Mouse (Mus musculus) spleen, postnatal 14 days (tissue): ENCODE data around the gene Nrxn3.

Experiments used
- DNase-seq, 2 experiments: peaks; one replicate each; pipeline ENCODE4 v3.0.0; 2021 to 2022; ENCODE audit warnings: low spot score in 2 of 2

Nrxn3 gene

DNA sequence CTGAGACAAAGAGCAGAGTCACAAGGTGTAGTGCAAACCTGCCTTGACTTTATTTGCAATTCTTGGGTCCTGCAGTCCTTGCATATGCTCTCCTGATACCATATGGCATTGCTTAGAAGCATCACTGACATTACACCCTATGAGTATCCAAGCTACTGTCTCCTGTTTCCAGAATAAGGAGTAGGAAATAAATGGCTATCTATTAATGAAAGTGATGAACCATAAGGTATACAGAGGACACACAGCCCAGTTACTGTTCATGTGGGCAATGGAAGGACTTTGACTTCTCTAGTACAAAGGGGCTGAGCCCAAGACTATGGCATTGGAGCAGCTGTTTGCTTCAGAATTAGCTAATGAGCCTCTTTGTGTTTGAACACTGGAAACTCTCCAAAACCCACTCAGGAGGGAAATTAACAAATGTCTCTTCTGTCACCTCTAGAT is 1390.7 kb downstream of the Nrxn3 start:
- no peak for DNase-seq

DNA sequence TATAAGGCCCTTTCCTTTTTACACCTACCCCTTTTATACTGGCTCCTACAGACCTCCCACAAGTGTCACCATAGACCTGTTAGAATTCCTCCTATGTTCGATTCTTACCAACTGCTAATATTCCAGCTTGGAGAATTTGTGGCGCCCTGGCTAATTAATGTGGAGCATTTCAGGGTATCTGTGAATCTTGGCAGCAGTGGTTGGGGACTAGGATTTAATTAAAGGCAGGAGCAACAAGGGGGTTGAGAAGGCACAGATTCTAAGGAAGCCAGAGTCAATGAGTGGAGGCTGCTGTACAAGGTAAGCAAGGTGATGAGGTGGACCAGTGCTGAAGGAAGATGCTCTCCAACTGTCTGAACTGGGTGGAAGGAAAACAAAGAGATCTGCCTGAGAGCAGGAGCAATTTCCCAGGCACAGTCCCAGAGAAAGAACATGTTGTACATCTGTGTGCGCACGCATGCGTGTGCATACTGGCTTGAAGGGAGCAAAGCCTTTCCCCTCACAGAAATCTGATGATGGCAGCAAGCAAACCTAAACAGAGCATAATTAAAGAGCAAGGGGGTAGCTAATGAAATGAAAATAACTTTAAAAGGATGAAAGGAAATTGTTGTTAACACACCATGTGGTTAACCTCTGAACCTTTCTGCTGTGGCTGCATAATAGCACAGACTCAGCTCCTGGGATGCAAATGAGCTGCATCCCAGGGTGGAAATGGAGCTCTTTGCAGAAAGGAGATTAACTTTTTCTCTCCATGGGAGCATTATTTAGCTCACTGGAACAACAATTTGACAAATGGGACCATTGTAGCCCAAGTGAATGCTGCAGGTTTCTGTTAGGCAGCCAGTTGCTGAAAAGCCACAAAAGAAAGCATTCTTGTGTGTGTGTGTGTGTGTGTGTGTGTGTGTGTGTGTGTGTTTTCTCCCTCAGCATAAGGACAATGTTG is 1409.5 kb downstream of the Nrxn3 start:
- DNase-seq: no peak

DNA sequence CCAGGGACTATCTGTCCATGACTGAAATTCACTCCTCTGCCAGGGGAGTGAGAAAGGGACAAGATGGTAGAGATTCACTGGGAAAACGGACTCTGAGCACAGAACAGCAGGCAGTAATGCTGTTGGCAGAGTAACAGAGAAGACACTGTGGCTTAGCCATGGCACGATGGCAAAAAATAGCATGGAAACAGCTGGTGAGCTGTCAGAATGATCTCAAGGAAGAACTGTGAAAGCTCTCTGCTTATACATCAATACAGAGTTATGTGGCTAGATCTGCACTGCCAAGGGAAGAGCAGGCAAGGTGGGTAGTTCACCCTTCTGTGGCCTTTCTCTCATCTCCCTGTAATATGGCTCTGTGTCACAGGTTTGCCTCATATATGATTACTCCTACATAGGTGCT is 1419.3 kb downstream of the Nrxn3 start:
- DNase-seq: no peak

DNA sequence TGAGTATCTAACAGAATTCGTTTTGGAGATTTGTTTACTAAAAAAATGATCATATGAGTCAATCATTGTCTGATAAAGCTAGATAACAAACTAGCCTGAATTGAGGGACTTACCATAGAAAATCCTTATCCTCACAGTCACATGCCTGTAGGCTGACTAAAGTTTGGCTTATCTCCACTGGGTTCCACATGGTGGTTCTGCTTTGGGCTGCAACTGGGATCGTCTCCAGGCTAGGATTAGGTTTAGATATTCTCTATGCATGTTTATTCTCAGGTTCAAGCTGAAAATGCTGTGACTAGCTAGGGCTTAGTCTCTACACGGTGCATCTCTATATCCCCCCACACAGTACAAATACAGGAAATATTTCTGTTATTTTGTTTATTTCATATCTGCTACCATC is 1421.6 kb downstream of the Nrxn3 start:
- DNase-seq: no peak

DNA sequence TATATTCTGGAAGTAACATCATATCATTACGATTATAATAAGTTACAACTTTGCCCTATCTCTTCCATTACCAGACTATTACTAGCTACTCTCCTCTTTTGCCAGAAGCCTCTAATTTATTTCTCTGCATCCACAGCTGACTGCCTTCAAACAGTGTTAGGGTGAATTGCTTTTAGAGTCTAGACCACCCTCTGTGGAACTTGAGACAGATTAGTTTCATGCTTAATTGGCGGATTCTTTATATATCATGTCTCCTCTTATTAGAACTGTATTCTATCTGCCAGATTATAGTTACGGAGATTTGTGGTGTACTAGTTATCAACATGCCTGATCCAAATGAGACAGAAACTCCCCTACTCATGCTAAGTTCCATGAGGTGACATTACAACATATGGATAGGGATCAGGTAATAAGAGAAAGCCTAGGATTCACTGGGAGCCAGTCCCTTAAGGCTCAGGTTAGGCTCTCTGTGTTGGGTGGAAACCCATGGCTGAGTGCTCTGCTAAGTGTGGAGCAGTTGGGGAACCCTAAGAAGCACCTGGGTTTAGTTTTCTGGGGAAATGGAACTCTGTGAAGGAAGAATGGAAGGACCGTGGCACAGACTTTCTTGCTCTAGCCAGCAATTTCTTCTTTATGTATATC is 1435.6 kb downstream of the Nrxn3 start:
- DNase-seq: no peak

DNA sequence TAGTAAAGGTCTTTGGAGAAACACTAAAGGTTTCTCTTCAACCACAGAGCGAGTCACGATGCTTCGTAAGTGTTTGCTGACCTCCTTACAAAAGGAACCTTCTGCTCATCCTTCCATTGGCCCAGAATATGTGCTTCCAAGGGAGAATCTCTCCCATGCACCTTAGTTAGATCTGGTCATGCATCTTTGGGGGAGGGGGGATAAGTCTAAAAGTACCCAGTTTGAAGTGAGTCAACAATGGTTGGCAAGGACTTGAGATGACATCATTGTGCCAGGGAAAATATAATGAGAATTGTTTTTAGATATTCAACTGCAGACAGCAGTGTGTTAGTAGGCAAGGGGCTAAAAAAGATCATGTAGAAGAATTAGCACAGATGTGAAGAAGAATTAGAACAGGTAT is 1437.2 kb downstream of the Nrxn3 start:
- no peak for DNase-seq

DNA sequence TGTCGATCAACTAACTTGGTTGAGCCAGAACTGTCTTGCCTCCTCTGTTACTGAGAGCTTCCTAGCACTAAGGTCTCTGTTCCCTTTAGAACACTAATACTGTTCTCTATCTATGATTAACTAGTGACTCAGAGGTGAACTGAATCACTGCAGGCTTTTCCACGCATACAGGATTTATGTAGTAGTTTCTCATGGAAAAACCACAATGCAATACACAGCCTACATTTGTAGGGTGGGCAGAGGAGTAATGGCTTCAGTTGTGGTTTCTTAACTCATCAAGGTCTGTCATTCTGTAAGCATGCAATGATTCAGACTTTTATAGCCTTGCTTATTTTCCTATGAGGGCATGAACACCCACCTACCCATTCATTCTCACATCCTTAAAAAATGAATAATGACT is 1443.4 kb downstream of the Nrxn3 start:
- no peak for DNase-seq

DNA sequence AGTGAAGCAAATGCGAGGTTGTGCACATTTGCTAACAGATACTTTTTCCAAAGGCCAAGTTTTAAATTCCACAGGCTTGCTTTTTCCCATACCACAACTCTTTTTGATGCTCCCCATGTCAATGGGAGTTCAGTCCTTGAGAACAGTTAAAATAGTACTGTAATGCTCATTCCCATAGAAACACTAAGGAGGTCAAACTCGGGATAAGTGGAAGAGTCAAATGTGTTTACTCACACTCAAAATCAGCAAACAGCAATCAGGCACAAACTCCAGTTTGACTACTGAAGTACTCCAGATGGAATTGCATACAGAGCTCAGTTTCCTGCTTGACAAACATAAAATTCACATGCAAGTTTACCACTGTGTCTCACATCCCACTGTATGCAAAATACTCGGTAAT is 1458.9 kb downstream of the Nrxn3 start:
- DNase-seq: no peak

DNA sequence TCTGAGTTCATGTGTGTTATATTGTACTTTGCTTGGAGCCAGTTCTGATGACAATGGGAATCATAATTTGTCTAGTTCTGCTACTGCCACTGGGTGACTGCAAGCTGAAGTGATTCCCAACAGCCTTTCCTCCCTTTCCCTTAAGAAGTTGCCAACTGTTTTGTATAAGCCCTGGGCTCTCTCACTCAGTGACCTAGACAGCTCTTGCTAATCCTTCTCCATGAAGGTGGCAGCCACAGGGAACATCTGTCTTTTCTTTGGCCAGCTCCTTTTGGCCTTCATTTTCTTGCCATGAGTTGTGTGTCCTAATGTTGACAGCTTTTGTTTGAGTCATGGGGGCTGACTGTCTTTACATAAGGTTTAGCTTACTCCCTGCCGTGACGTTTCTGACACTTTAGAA is 1460.3 kb downstream of the Nrxn3 start:
- no peak for DNase-seq

DNA sequence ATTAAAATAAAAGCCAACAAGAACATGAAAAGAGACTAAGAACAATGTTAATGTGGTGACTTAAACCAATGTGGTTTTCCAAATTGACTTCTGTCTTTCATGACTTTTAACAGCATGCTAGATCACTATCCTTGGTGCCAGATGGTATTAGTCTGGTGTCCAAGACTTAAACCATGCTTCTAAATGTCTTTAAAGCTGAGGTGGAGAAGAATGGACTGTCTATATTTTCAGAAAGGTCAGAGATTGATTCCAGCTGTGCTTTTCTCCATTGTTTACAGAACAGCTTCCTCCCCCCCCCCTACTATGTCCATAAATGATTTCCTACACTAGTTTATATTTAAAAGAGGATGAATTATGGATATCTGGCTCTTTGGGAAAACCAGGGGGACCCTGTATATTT is 1473.5 kb downstream of the Nrxn3 start:
- no peak for DNase-seq

DNA sequence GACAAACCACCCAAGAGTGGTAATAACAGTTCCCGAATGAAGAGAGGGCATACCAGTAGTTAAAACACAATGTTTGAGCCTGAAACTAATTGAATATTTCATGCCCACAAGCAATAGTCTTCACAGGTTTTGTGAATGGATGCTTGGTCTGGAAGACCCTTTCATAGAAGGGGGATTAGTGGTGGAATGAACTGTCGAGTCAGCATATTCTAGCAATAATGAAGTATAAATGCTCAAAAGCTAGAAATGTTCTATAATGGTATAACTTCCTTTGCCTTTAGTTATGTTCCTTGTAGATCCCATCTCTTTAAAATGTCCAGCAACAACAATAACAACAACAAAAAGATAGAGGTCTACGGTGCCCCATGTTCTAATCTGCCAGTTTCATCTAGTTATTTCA is 1475.3 kb downstream of the Nrxn3 start:
- DNase-seq: no peak

DNA sequence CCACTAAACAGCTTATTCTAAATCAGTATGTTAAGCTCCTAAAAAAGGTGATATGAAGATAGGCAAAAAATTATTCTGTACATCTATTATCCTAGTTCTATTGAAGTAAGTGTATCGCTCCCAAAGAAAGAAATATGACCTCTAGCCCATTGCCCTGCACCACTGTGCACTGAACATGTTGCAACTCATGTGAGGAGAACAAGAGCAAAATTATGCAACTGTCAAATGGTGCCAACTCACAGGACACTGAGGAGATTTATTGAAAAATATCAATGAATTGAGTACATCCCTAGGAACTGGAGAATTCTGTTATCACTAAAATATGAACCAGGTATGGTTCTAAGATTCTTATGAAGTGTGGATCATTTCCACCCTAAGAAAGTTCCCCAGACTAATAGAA is 1479.8 kb downstream of the Nrxn3 start:
- no peak for DNase-seq

DNA sequence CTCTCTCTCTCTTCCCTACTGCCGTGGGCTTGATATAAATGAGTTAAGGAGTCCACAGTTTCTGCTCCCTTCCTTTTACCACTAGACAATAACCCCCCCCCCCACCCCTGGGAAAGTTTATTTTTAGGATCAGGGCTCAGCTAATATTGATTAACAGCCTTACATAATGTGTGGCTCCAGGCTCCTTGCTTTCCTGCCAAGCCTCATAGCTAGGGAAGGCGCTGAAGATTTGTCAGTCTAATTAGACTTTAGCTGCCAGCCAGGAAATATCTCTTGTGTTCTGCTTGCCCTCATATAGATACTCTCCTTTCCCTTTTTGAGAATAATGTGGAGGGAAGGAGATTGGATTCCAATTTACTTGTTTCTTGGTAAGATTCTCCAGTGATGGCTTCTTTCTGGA is 1488.7 kb downstream of the Nrxn3 start:
- DNase-seq: no peak

DNA sequence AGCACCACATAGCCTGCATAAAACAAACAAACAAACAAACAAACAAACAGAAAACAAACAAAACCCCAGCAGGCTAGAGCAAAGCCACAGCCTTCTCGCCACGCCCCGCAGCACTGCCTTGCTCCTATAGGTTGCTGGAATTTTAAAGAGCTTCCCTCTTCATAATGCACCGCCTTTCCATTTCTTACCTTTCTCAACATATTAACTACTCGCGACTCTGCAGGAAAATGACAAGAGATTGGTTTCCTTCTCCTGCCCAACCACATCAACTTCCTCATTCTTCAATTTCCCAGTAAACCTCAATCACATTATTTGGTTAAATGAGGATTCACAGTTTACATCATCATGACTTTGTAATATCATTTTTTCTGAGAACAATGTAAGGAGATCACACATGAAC is 1494.4 kb downstream of the Nrxn3 start:
- no peak for DNase-seq

DNA sequence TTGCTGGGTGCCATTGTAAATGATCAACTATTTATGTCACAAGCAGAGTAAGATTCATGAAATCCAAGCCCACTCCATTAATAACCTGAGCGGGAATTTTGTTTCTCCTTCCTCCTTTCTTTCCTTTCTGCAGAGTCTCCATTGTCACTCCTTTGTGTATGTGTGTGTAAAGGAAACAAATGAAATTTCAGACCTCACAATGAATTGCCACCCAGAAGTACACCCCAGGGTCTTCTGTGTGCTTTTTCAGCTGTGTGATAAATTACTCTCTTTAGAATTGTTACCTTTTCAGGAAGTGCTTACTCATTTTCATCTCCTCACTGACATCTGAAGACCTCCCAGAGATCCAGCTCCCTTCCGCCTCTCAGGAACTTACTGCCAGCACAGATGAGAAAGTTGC is 1506.4 kb downstream of the Nrxn3 start:
- no peak for DNase-seq

DNA sequence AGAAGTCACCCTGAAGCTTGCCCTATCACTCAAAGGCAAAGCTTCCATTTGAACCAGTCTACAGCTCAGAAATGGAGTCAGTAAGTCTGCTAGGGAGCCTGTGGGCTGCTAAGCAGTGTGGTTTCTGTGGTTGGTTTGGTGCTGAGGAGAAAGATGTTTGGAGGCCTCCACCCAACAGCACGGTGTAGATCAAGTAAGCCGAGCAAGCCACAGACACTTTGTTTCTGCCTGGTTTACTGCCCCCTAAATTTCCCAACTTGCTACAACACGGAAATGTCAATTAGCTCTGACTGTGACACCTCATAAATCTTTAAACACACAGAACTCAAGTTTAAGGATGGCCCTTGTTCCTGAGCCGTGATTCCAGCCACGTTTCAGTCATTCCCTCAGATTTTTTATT is 1513.4 kb downstream of the Nrxn3 start:
- no peak for DNase-seq

DNA sequence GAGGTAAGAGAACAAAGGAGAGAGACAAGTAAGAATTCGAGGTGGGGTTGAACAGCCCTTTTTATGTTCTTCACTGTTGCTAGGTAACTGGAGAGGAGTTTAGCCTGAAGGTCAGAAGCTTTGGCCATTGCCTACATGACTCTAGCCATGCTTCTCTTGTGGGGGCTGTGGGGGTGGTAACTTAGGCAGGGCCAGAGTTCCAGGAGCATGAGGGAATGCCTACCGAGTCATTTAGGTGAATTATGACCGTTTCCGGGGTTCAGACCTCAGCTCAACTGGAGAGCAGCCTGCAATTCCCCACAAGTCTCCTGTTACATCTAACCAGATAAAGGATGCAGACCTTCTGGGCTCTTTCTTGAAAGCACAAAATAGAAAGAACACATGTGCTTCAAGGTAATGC is 1537.6 kb downstream of the Nrxn3 start:
- DNase-seq: no peak

DNA sequence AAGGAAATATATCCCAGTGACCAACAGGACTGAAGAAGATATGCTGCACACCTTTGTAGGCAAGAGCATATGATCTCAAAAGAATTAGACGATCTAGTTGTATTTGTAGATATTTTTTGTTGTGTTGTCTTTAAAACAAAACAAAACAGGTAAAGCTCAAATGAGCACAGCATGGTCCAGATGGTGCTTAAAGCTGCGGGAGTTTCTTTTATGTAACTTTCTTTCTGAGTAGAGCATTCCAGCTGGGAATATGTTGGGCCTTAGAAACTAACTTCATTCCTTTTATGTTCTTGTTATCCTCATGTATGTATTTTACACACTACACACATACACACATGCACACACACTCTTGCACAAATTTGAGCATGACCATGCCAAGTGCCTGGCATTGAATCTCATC is 1545.4 kb downstream of the Nrxn3 start:
- no peak for DNase-seq

DNA sequence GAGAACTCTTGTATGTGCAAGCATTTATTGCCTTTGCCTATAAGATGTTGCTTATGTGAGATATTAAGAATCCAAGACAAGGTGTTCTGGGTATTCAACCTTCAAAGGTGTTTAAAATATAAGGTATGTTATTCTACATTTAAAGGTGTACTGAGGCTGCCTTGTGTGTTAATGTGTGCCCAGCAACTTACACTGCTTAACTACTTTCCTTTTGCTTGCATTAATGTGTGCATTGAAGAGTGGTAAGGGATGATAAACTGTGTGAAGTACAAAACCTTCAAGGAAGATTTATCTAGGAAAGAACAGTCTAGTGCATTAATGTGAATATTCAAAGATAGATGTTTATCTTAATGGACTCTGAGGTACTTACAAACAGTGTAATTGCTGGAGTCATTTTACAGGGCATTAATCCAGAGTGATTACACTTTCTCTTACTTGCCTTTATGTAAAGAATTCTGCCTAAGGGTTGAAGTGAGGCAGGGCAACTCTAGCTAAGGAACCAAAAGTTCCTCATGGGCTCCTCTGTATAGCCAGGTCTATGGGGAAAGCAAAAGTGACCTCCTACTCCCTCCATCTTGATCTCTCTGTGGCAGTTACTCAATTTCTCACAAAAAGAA is 1548.2 kb downstream of the Nrxn3 start:
- no peak for DNase-seq

DNA sequence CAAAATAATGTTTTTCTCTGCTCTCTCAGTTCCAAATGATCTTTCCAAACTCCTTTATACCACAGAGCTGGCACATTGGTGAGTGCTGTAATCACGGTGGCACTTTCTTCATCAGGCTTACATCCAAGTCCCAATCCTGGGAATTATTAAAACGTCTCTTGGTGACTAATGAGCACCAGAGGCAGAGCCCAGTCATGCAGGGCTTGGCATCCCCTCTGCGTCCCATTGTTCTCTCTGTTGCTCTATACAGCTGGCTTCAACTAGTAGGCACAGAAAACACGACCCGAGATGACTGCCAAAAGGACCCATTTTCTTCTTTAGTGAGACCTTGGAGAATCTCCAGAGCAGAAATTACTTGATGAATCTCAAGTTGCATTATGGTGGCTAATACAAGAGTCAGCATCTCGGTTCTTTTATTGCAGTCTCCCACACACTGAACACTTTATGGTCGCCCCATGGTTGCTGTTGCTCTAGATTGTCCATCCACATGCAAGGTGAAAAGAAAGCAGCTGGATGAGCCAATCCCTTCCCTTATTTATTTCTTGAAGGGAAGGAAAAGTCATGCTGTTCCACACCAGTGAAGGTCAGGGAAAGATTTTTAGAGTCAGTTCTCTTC is 1552.1 kb downstream of the Nrxn3 start:
- DNase-seq: no peak

DNA sequence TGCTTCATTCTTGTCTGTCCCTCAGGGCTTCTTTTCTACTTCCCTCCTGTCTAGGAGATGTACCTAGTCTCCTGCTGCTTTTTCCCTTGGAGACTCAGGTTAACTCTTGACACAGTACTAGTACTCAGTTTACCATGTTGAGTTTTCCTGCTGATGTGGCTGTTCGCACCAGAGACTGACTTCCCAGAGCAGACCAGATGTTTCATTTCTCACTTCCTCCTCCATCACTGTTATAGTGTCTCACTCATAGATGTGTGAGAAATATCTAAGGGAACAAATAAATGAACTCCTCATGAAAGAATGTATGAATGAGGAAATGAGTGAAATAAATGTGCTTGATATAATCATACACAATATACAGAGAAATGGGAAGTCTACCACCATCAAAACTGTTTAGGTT is 1558.6 kb downstream of the Nrxn3 start:
- DNase-seq: no peak

DNA sequence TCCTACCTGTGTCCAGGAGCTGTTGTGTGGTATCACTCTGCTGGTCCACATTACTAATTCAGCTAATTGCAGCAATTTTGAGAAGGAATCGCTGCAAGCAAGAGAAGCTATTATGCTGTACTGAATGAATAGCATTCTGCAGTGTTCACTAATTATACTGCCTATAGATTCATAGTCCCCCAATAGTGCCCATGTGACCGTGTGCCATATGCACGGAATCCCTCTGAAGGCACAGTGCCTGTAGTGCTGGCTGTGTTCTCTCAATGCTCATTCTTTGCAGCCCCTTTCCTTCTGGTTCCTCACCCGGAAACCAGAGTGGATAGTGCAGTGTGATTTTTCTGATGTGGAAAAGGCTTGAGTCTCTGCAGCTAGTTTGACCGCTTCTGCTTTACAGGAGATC is 1560.3 kb downstream of the Nrxn3 start:
- DNase-seq: no peak

DNA sequence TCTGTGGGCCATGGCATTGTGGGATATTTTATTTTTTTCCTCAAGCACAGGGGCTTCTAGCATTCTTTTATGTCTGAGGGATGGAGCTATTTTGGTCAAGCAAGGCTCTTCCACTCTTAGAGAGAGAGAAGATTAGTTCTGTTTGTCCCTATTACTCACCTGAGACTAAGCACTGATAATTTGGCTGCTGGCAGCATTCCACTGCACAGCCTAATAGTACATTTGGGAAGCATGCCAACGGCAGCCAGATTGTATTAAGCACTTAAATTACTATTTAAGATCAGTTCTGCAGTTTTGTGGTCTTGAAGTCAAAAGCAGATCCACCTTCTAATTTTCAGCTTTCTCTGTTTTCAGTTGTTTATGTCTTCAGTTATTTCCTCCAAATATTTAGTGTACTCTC is 1580.0 kb downstream of the Nrxn3 start:
- DNase-seq: no peak
